Mouse (Mus musculus) embryonic facial prominence, embryonic 13.5 days (tissue): ENCODE measurements around the gene Olfr1326-ps1. TPM values are rescaled to one million over a fixed set of nuclear protein-coding genes. Genes with fewer than 3 reads are reported as not detected.

Experiments used
- ATAC-seq: fragments of 200-750 bp; cut with Nextera tagmentation; 2 replicates; pipeline ENCODE4 v1.8.0; 2017; ENCODE audit warnings: low read depth; ENCODE audit not compliant: insufficient number of reproducible peaks, insufficient read depth, low FRiP score, low TSS enrichment
- H3K27ac ChIP-seq: fragments of 300-500 bp; sonication (generic); 2 replicates; pipeline ENCODE4 v1.5.1; 2015; ENCODE audit warnings: moderate library complexity, mild to moderate bottlenecking, inconsistent platforms
- H3K27me3 ChIP-seq: fragments of 300-500 bp; sonication (generic); 2 replicates; pipeline ENCODE4 v1.6.1; 2015; ENCODE audit warnings: mild to moderate bottlenecking, inconsistent platforms
- H3K36me3 ChIP-seq: fragments of 300-500 bp; sonication (generic); 2 replicates; pipeline ENCODE4 v1.6.1; 2015; ENCODE audit warnings: mild to moderate bottlenecking, inconsistent platforms
- H3K4me1 ChIP-seq: fragments of 300-500 bp; sonication (generic); 2 replicates; pipeline ENCODE4 v1.6.1; 2015; ENCODE audit warnings: inconsistent platforms
- H3K4me2 ChIP-seq: fragments of 300-500 bp; sonication (generic); 2 replicates; pipeline ENCODE4 v1.6.1; 2015; ENCODE audit warnings: moderate library complexity, mild to moderate bottlenecking, inconsistent platforms
- H3K4me3 ChIP-seq: fragments of 300-500 bp; sonication (generic); 2 replicates; pipeline ENCODE4 v1.5.1; 2015; ENCODE audit warnings: mild to moderate bottlenecking, inconsistent platforms
- H3K9ac ChIP-seq: fragments of 300-500 bp; sonication (generic); 2 replicates; pipeline ENCODE4 v1.6.1; 2015; ENCODE audit warnings: mild to moderate bottlenecking, inconsistent platforms
- H3K9me3 ChIP-seq: fragments of 300-500 bp; sonication (generic); 2 replicates; pipeline ENCODE4 v1.6.1; 2016; ENCODE audit warnings: inconsistent platforms
- WGBS: fragments of 180-500 bp; shearing (Covaris S2); methylation state at CpG from one replicate; pipeline ENCODE4 v1.1.7; 2015; ENCODE audit warnings: mixed read lengths; 5-methylcytosine and 5-hydroxymethylcytosine counted together
- polyA plus RNA-seq: library from polyadenylated mRNA; unstranded; fragments of >200 nt; fragmentation: Nextera tagmentation; extraction: Ambion mirVana; gene quantifications from 2 replicates; pipeline ENCODE4 v1.2.1, GENCODE M21; 2015

Olfr1326-ps1 gene
- not detected in 2 replicates for polyA plus RNA-seq

- Histone ChIP-seq H3K27me3 (no peaks in the 10 kb centered on the region), H3K4me1 (no peaks in the 10 kb centered on the region), H3K27ac (no peak within 1 kb of the TSS), H3K36me3 (no peaks in the 10 kb centered on the region), H3K9ac (no peak within 1 kb of the TSS), H3K9me3 (no peaks in the 10 kb centered on the region), H3K4me3 (no peak within 1 kb of the TSS), H3K4me2 (no peak within 1 kb of the TSS)
- ATAC-seq = no peak
Observed at GRCm38 (mm10) chrX:74574788-74575187, at the start of gene Olfr1326-ps1. Gene Olfr1326-ps1 (minus strand): TSS chrX:74574888.

GRCm38 (mm10) chrX:74592379-74592778 is 17.7 kb upstream of the Olfr1326-ps1 start, which contains the start of gene Olfr1325:
Gene Olfr1325 (plus strand): TSS chrX:74592679.
- Histone ChIP-seq H3K4me3 (no peak within 1 kb of the TSS), H3K9me3 (no peaks in the 10 kb centered on the region), H3K4me1 (no peaks in the 10 kb centered on the region), H3K9ac (no peak within 1 kb of the TSS), H3K27me3 (no peaks in the 10 kb centered on the region), H3K27ac (no peak within 1 kb of the TSS), H3K36me3 (no peaks in the 10 kb centered on the region), H3K4me2 (no peak within 1 kb of the TSS)
- WGBS = 90% methylated on average over 2 of the region's 2 CpGs
- no peak for ATAC-seq

Other genes starting within 250 kb of the Olfr1326-ps1 start
- 21.4 and 25.1 TPM in 2 replicates for gene Plxna3, start 245.8 kb downstream of the Olfr1326-ps1 start, polyA plus RNA-seq
- gene Lage3, start 221.3 kb downstream of the Olfr1326-ps1 start, polyA plus RNA-seq = 113 and 129 TPM in 2 replicates
- 67.2 and 71.1 TPM in 2 replicates for gene Ubl4a, start 201.7 kb downstream of the Olfr1326-ps1 start, polyA plus RNA-seq
- 19.5 and 20.2 TPM in 2 replicates for gene Slc10a3, start 201.5 kb downstream of the Olfr1326-ps1 start, polyA plus RNA-seq
- 38.1 and 45.5 TPM in 2 replicates for gene Fam3a, start 181.6 kb downstream of the Olfr1326-ps1 start, polyA plus RNA-seq
- 17.9 and 18.8 TPM in 2 replicates for gene Ikbkg, start 181.6 kb downstream of the Olfr1326-ps1 start, polyA plus RNA-seq
- 49.1 and 54.5 TPM in 2 replicates for gene G6pdx, start 145.7 kb downstream of the Olfr1326-ps1 start, polyA plus RNA-seq
- not detected in 2 replicates for gene Gm6880, start 93.5 kb downstream of the Olfr1326-ps1 start, polyA plus RNA-seq
- gene Olfr1325, start 17.8 kb upstream of the Olfr1326-ps1 start, polyA plus RNA-seq = not detected in 2 replicates
- gene Gm5640, start 70.7 kb upstream of the Olfr1326-ps1 start, polyA plus RNA-seq = not detected in 2 replicates
- not detected in 2 replicates for gene Gm6890, start 166.0 kb upstream of the Olfr1326-ps1 start, polyA plus RNA-seq